Mouse (Mus musculus): ENCODE results near the gene Erg. TPM values are rescaled to one million over a fixed set of nuclear protein-coding genes. Genes with fewer than 3 reads are reported as not detected.
A peak's percentile ranks its signal among the peaks of the same experiment; 100 is the strongest.

Erg gene
- polyA plus RNA-seq, 1 experiment from 2014 or later = 12.2 TPM

DNA sequence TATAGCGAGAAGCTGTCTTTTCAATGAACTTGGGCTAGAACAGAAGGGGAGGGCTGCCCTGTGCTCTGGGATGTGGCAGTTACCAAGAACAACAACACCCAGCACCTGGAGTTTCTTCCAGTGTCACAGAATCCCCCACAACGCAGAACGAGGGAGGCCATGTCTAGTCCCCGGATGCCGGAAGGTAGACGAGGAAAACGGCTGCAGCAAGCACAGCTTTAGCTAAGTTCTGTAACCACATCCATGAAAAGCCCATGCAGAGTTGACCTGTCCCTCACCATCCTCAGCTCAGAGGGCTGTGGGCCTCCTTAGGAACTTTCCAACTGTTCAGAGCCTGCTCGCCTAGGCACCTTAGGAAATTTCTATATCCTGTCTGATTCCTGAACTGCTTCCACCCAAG is 130.5 kb downstream of the Erg start:
- no peaks in the 10 kb centered on the region for H3K9me3 ChIP-seq
- H3K27me3 ChIP-seq = no peaks in the 10 kb centered on the region
- H3K27ac ChIP-seq = peak overlapping the region; percentile 11; the same call in 1 of the 2 replicates
- 71% methylated on average over 8 of the region's 8 CpGs for WGBS
- ATAC-seq (ENCODE audit: borderline replicate concordance, extremely low read depth, low FRiP score, low TSS enrichment) = no peak
- H3K36me3 ChIP-seq = no peaks in the 10 kb centered on the region
- H3K4me3 ChIP-seq = peak overlapping the region; percentile 29
- peak overlapping the region; percentile 34; the same call in 1 of the 2 replicates for H3K4me2 ChIP-seq
- peak overlapping the region; percentile 34; the same call in 1 of the 2 replicates for H3K9ac ChIP-seq
- H3K4me1 ChIP-seq = no peaks in the 10 kb centered on the region

DNA sequence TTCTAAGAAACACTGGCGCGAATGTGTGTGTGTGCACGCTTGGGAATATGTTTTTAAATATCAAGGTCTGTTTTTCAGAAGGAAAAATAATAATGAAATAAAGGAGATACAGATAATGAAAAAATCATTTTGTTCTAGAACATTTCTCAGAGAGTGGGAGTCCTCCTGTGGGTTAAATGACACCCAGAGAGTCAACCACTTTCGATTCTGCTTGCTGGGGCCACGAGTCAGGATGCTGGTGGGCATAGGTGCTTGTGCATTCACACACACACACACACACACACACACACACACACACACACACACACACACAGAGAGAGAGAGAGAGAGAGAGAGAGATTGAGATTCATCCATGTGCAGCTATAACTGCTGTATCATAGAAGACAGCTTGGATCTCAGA is 130.9 kb downstream of the Erg start:
- WGBS = 77% methylated on average over 5 of the region's 5 CpGs
- Histone ChIP-seq H3K4me3 (peak overlapping the region; percentile 29), H3K27ac (peak overlapping the region; percentile 11; the same call in 1 of the 2 replicates), H3K4me1 (0 out of 2 replicates have a peak, but pooled peaks cover 2% of the 10 kb centered on the region), H3K4me2 (peak overlapping the region; percentile 34), H3K27me3 (no peaks in the 10 kb centered on the region), H3K9ac (no peak overlapping the region), H3K36me3 (no peaks in the 10 kb centered on the region), H3K9me3 (no peaks in the 10 kb centered on the region)
- ATAC-seq (ENCODE audit: borderline replicate concordance, extremely low read depth, low FRiP score, low TSS enrichment) = no peak

DNA sequence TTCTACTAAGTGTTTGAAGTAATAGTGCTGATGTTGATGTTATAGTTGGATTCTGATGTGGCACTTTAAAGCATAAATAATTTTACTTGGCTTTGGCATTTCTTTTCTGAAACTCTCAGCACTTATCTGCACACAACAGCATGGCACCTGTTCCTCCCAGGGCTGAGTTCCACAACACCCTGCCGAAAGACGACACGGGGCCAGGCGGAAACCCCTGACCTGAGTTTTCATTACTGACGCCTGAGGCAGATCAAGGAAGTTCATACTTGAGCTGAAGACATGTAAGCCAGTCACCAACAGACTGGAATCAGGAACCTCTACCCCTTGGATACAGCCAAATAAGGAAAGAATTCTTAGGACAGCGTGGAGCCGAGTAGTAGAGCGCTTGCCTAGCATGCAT is 134.0 kb downstream of the Erg start:
- H3K4me2 ChIP-seq = peak overlapping the region; percentile 15; the same call in 1 of the 2 replicates
- H3K4me3 ChIP-seq = no peak overlapping the region
- H3K27me3 ChIP-seq = no peaks in the 10 kb centered on the region
- H3K36me3 ChIP-seq = no peaks in the 10 kb centered on the region
- WGBS = 68% methylated on average over 8 of the region's 8 CpGs
- 0 out of 2 replicates have a peak, but pooled peaks cover 2% of the 10 kb centered on the region for H3K4me1 ChIP-seq
- no peak overlapping the region for H3K9ac ChIP-seq
- no peaks in the 10 kb centered on the region for H3K9me3 ChIP-seq
- H3K27ac ChIP-seq = peak overlapping the region; percentile 29; the same call in 1 of the 2 replicates
- no peak for ATAC-seq (ENCODE audit: borderline replicate concordance, extremely low read depth, low FRiP score, low TSS enrichment)

DNA sequence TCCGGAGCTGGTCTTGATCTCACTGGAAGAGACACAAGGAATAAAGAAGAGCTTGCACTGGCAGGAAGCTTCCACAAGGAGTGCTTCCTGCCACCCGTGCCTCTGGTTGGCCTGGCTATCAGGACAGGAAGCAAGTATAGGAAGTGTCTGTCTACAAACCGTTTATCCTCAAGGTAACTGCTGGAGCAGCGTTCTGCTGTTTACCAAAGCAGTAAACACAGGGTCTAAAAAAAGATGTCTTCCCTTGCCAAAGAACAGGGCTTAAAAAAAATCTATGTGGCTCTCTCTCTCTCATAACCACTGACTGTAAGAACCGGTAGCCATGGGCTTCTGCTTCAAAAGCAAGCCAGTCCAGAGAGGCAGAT is 137.1 kb downstream of the Erg start:
- Histone ChIP-seq H3K4me1 (0 out of 2 replicates have a peak, but pooled peaks cover 6% of the 10 kb centered on the region), H3K9ac (no peak overlapping the region), H3K4me2 (no peak overlapping the region), H3K27ac (peak overlapping the region; percentile 72), H3K9me3 (no peaks in the 10 kb centered on the region), H3K36me3 (no peaks in the 10 kb centered on the region), H3K4me3 (no peak overlapping the region), H3K27me3 (no peaks in the 10 kb centered on the region)
- 35% methylated on average over 5 of the region's 5 CpGs for WGBS
- ATAC-seq (ENCODE audit: borderline replicate concordance, extremely low read depth, low FRiP score, low TSS enrichment) = 0 out of 2 replicates have a peak, but pooled peaks have one; percentile 64

DNA sequence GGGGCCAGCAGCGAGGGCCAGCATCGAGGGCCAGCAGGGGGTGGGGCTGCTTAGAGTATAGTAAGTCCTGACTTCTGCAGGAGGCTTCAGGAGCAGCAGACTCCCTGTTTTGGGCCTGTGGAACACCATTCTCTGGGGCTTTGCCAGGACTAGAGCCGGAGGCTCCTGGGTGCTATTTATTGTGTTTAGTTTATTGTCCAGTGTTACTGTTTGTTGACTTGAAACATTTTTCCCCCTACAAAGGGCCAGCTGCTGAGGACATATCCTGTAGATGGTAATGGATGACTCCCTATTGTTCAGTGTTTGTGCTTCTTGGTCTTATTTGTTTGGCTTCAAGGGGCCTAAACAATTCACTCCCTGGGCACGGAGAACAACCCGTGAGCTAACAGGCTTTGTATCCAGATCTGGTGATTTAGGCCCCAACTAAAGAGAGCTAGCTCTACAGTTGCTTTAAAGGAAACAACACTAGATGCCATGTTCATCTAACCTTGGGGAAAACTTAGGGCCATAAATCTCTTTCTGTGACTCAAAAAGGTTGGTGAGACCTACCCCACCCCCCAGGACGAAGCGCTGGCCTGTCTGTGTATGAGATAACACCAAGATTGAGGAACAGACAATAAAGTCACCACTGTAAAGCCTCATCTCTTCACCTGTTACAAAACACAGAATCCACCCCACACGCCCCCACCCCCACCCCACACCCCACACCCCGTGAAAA is 137.6 kb downstream of the Erg start:
- H3K4me2 ChIP-seq = no peak overlapping the region
- H3K36me3 ChIP-seq = no peaks in the 10 kb centered on the region
- no peaks in the 10 kb centered on the region for H3K9me3 ChIP-seq
- 60% methylated on average over 9 of the region's 9 CpGs for WGBS
- H3K27ac ChIP-seq = peak overlapping the region; percentile 72
- H3K27me3 ChIP-seq = no peaks in the 10 kb centered on the region
- H3K4me1 ChIP-seq = 0 out of 2 replicates have a peak, but pooled peaks cover 6% of the 10 kb centered on the region
- no peak overlapping the region for H3K4me3 ChIP-seq
- ATAC-seq (ENCODE audit: borderline replicate concordance, extremely low read depth, low FRiP score, low TSS enrichment) = no peak
- H3K9ac ChIP-seq = no peak overlapping the region

DNA sequence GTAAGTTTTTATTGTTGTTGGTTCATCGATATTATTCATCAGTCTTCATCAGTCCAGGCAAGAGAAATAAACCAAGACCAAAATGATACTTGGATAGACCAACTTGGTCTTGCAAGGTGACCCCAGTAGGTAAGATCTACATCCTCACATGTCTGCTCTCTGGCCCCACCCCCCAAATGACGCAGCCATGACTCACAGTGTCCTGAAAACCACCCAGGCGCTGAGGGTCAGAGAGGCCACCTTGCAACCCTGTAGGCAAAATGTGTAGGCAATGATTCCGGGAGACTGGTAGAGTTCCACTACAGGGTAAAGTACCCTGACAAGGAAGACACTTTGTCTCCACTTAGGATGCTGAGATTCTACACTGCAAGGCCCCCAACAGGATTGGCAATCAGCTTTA is 138.5 kb downstream of the Erg start:
- no peak for ATAC-seq (ENCODE audit: borderline replicate concordance, extremely low read depth, low FRiP score, low TSS enrichment)
- H3K27ac ChIP-seq = peak overlapping the region; percentile 72; the same call in 1 of the 2 replicates
- H3K9ac ChIP-seq = no peak overlapping the region
- no peaks in the 10 kb centered on the region for H3K27me3 ChIP-seq
- no peaks in the 10 kb centered on the region for H3K36me3 ChIP-seq
- 66% methylated on average over 4 of the region's 4 CpGs for WGBS
- H3K4me2 ChIP-seq = no peak overlapping the region
- no peak overlapping the region for H3K4me3 ChIP-seq
- H3K4me1 ChIP-seq = 0 out of 2 replicates have a peak, but pooled peaks cover 6% of the 10 kb centered on the region
- H3K9me3 ChIP-seq = no peaks in the 10 kb centered on the region

DNA sequence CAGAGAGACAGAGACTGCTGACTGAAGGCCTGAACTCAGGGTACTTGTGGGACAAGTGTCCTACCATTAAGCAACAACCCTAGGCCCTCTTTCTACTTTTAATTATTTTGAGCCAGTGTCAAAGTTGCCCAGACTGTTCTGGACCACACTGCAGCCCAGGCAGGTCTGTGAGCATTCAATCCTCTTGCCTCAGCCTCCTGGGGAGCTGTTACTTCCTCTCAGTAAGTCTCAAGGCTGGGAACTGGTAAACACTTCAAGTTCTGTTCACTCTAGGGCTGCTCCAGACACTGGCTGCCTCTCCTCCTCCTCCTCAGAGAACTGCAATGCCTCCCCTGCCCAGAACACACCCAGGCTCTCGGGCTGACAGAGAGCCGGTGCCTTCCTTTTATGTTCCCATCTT is 140.0 kb downstream of the Erg start:
- no peak overlapping the region for H3K4me2 ChIP-seq
- H3K4me1 ChIP-seq = 0 out of 2 replicates have a peak, but pooled peaks cover 11% of the 10 kb centered on the region
- no peak overlapping the region for H3K4me3 ChIP-seq
- H3K9me3 ChIP-seq = no peaks in the 10 kb centered on the region
- WGBS = 47% methylated on average over 2 of the region's 2 CpGs
- no peak overlapping the region for H3K9ac ChIP-seq
- no peaks in the 10 kb centered on the region for H3K27me3 ChIP-seq
- no peaks in the 10 kb centered on the region for H3K36me3 ChIP-seq
- no peak overlapping the region; the same call in 1 of the 2 replicates for H3K27ac ChIP-seq
- ATAC-seq (ENCODE audit: borderline replicate concordance, extremely low read depth, low FRiP score, low TSS enrichment) = no peak

DNA sequence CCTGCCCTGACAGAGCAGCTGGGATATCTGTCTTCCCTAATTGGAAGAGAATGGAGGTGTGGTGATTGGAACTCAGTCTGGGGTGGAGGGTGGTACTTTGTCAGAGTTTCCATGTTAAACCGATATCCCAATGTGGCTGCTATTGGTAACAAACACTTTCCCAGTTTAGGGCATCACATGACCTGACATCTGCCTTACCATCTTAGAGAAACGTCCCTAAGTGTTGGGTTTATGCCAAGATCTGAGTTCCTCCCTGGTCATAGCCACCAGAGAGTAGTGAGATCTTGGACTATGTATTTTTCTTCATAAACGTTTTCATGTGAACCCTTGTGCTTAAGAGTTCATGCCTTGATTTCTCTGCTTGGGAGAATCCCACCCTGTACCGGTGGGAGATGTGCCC is 144.4 kb downstream of the Erg start:
- Histone ChIP-seq H3K4me1 (peaks cover 31% of the 10 kb centered on the region), H3K36me3 (no peaks in the 10 kb centered on the region), H3K27me3 (no peaks in the 10 kb centered on the region), H3K4me2 (no peak overlapping the region), H3K9ac (no peak overlapping the region), H3K4me3 (no peak overlapping the region), H3K9me3 (no peaks in the 10 kb centered on the region), H3K27ac (no peak overlapping the region)
- WGBS = 45% methylated on average over 4 of the region's 4 CpGs
- ATAC-seq (ENCODE audit: borderline replicate concordance, extremely low read depth, low FRiP score, low TSS enrichment) = no peak

DNA sequence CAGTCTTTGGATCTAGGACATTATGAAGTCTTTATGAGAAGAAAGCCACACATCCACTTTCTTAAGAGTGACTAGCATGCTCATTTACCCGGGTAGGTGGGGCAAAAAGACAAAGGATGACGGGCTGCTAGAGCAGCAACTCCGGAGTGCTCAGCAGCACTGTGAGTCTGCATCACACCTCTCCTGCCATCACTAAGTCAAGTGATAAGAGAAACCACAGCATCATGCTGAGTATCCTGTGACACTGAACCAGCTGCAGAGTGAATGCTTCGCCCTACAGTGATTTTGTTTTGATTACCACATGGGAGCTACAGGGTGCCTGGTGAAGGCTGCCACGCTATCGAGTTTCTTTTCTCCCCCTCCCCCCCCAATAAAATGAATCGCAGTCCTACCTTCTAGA is 145.2 kb downstream of the Erg start:
- Histone ChIP-seq H3K4me1 (peaks cover 28% of the 10 kb centered on the region), H3K27ac (peak overlapping the region; percentile 4; the same call in 1 of the 2 replicates)

DNA sequence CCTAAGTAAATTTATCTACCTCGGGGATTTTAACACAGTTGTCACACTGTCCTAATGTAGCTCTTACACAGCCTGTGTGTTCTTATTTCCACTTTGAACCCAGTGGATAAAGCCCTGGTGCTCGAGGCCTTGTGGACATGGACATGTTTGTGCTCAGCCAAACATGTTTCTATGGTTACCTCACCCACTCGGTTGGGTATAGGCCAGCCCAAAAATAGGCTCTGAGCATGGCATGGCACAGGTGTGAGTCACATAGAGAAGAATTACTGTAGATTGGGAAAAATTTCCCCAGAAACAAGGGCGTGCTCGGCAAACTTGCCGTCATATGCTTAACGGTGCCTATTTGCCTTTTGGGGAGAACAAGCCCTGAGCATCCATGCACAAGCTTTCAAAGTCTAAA is 146.1 kb downstream of the Erg start:
- Histone ChIP-seq H3K4me2 (no peak overlapping the region), H3K27me3 (no peaks in the 10 kb centered on the region), H3K36me3 (no peaks in the 10 kb centered on the region), H3K9me3 (no peaks in the 10 kb centered on the region), H3K4me3 (no peak overlapping the region), H3K9ac (no peak overlapping the region), H3K27ac (0 out of 2 replicates have a peak overlapping the region, but pooled peaks have one; percentile 27), H3K4me1 (peaks cover 28% of the 10 kb centered on the region)
- no peak for ATAC-seq (ENCODE audit: borderline replicate concordance, extremely low read depth, low FRiP score, low TSS enrichment)
- 69% methylated on average over 7 of the region's 7 CpGs for WGBS

More for the DNA sequence above, 145.2 kb downstream of the Erg start:
- H3K36me3 ChIP-seq = no peaks in the 10 kb centered on the region
- H3K4me2 ChIP-seq = no peak overlapping the region
- 40% methylated on average over 7 of the region's 7 CpGs for WGBS
- no peaks in the 10 kb centered on the region for H3K27me3 ChIP-seq
- no peak overlapping the region for H3K9ac ChIP-seq
- ATAC-seq (ENCODE audit: borderline replicate concordance, extremely low read depth, low FRiP score, low TSS enrichment) = no peak
- no peak overlapping the region for H3K4me3 ChIP-seq
- H3K9me3 ChIP-seq = no peaks in the 10 kb centered on the region

DNA sequence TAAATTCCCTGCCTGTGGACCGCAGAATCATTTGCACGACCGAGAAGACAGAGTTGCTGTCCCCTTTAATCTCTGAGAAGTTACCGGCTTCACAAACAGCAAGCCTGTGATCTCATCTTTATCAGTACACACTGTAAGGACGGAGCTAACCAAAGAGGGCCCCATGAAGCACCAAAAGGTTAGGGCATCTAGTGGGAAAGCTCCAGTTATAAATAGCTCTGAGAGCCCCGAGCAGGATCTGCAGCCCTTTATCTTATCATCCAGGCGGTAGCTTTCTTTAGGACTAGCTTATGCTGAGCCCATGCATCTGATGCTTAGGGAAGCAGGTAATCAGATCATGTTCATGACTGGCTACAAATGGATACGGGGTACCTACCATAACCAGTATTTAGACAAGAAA is 146.6 kb downstream of the Erg start:
- Histone ChIP-seq H3K36me3 (no peaks in the 10 kb centered on the region), H3K4me2 (peak overlapping the region; percentile 26; the same call in 1 of the 2 replicates), H3K27me3 (no peaks in the 10 kb centered on the region), H3K9ac (no peak overlapping the region), H3K27ac (peak overlapping the region; percentile 66), H3K4me1 (peaks cover 28% of the 10 kb centered on the region), H3K4me3 (no peak overlapping the region), H3K9me3 (no peaks in the 10 kb centered on the region)
- 16% methylated on average over 8 of the region's 8 CpGs for WGBS
- no peak for ATAC-seq (ENCODE audit: borderline replicate concordance, extremely low read depth, low FRiP score, low TSS enrichment)

DNA sequence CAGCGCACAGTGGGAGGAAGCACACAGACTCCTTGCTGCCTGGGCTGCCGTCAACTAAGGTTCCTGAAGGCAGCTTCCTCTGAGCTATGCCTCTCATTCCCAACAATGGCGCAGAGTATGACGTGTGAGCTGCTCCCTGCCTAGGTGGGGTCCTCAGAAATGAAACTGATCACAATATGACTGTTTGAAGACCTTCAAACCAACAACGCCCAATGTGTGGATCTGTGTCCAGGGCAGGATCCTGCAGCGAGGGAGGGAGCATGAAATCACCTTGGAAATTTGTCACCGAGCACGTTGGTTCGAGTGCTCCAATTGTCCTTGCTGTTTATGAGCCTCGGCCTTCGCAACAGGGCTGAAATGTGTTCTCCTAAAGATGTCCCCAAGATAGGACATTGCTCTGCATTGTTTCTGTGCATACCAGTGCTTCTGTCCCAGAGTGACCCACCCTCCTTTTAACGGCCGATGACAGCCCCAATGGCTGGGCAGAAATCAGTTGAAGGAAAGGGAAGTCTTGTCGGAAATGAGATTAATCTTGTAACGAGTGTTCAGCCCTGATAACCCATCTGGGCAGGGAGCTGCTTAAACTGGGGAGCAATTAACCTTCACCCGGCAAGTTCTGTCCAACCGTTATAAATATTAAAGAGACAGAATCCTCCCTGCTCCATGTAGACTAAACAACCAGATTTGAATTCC is 147.4 kb downstream of the Erg start:
- ATAC-seq (ENCODE audit: borderline replicate concordance, extremely low read depth, low FRiP score, low TSS enrichment) = peak; percentile 55
- H3K27me3 ChIP-seq = no peaks in the 10 kb centered on the region
- H3K4me3 ChIP-seq = no peak overlapping the region
- no peaks in the 10 kb centered on the region for H3K9me3 ChIP-seq
- 0 out of 2 replicates have a peak overlapping the region, but pooled peaks have one; percentile 26 for H3K4me2 ChIP-seq
- peaks cover 28% of the 10 kb centered on the region for H3K4me1 ChIP-seq
- no peaks in the 10 kb centered on the region for H3K36me3 ChIP-seq
- peak overlapping the region; percentile 67 for H3K27ac ChIP-seq
- H3K9ac ChIP-seq = no peak overlapping the region
- WGBS = 54% methylated on average over 17 of the region's 17 CpGs

Measured in lung, embryonic 15.5 days (tissue).